Mouse (Mus musculus): Measurements from ENCODE around the gene Fam169a. TPM values are rescaled to one million over a fixed set of nuclear protein-coding genes. Genes with fewer than 3 reads are reported as not detected.
"Not testable (repeated sequence)": the region's sequence is repeated elsewhere in the genome, so short reads cannot be mapped to it uniquely, and the experiment has no call there.

Gene Fam169a
- polyA plus RNA-seq, 1 experiment: 1.4 TPM

DNA sequence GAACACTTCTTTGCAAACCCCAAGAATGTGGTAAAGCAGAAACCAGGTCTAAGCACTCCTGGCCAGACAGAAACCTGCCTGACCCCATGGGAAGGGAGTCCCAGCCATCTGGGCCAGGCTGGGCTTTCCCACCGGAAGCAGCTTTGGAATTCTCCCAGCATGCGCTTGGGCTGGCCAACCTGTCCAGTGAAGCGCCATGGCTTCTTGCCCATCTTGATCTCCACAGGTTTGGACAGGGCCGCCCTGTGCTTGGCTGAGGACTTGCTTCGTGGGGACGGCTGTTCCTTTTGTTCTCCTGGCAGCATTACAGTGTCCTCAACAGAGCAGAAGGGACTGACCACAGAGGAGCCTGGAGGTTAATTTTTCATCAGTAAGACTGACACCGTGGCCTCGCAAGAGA lies 13.2 kb upstream of the Fam169a start:
- WGBS: 68% methylated on average over 8 of the region's 8 CpGs
- Histone ChIP-seq H3K27ac (ENCODE audit: control insufficient read depth, insufficient read depth, low read depth, low read length, poor library complexity) (no peak overlapping the region), H3K4me1 (ENCODE audit: control insufficient read depth, insufficient read depth, low read length) (no peaks in the 10 kb centered on the region), H3K4me3 (replicated peaks; ENCODE audit: control insufficient read depth, low read depth, low read length) (no peak overlapping the region)
- no peak for TF ChIP-seq CTCF (IDR thresholded peaks at IDR 0.05; ENCODE audit: control insufficient read depth, insufficient read depth, low read length)
- TF ChIP-seq POLR2A (IDR thresholded peaks at IDR 0.05; ENCODE audit: borderline replicate concordance, control insufficient read depth, low read depth, low read length): no peak

DNA sequence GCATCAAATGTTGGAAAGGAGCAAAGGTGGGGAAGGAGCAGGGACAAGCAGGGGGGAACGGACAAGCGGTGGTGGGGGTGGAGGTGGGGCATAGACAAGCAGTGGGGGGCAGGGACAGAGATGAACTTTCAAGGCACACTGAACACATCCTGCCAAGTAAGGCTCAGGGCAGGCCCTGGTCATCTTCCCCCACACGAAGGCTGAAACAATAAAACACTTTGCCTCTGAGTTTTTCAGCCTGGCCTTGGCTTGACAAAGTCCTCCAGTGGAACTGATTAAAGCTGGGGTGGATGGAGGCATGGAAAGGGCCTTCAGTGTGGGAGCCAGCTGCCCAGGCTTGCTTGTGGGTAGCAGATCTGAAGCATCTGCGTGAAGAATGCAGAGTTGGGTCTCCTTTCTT lies 9.3 kb upstream of the Fam169a start:
- Histone ChIP-seq H3K4me3 (replicated peaks; ENCODE audit: control insufficient read depth, low read depth, low read length) (no peak overlapping the region), H3K27ac (ENCODE audit: control insufficient read depth, insufficient read depth, low read depth, low read length, poor library complexity) (no peak overlapping the region), H3K4me1 (ENCODE audit: control insufficient read depth, insufficient read depth, low read length) (no peaks in the 10 kb centered on the region)
- WGBS: 82% methylated on average over 4 of the region's 4 CpGs
- TF ChIP-seq POLR2A (IDR thresholded peaks at IDR 0.05; ENCODE audit: borderline replicate concordance, control insufficient read depth, low read depth, low read length) (no peak), CTCF (IDR thresholded peaks at IDR 0.05; ENCODE audit: control insufficient read depth, insufficient read depth, low read length) (no peak)

GRCm38 (mm10) chr13:97059746-97060145 lies 7.3 kb upstream of the Fam169a start:
- peaks cover 2% of the 10 kb centered on the region; the same call in 1 of the 2 replicates for H3K4me1 ChIP-seq (ENCODE audit: control insufficient read depth, insufficient read depth, low read length)
- no peak overlapping the region for H3K27ac ChIP-seq (ENCODE audit: control insufficient read depth, insufficient read depth, low read depth, low read length, poor library complexity)
- 88% methylated on average over 6 of the region's 6 CpGs for WGBS
- TF ChIP-seq CTCF (IDR thresholded peaks at IDR 0.05; ENCODE audit: control insufficient read depth, insufficient read depth, low read length): no peak
- TF ChIP-seq POLR2A (IDR thresholded peaks at IDR 0.05; ENCODE audit: borderline replicate concordance, control insufficient read depth, low read depth, low read length): no peak
- H3K4me3 ChIP-seq (replicated peaks; ENCODE audit: control insufficient read depth, low read depth, low read length): no peak overlapping the region

GRCm38 (mm10) chr13:97060331-97060730 lies 6.8 kb upstream of the Fam169a start:
- Histone ChIP-seq H3K4me3 (replicated peaks; ENCODE audit: control insufficient read depth, low read depth, low read length) (no peak overlapping the region), H3K27ac (ENCODE audit: control insufficient read depth, insufficient read depth, low read depth, low read length, poor library complexity) (no peak overlapping the region), H3K4me1 (ENCODE audit: control insufficient read depth, insufficient read depth, low read length) (peaks cover 2% of the 10 kb centered on the region; the same call in 1 of the 2 replicates)
- 84% methylated on average over 5 of the region's 8 CpGs for WGBS
- TF ChIP-seq CTCF (IDR thresholded peaks at IDR 0.05; ENCODE audit: control insufficient read depth, insufficient read depth, low read length): no peak
- no peak for TF ChIP-seq POLR2A (IDR thresholded peaks at IDR 0.05; ENCODE audit: borderline replicate concordance, control insufficient read depth, low read depth, low read length)

DNA sequence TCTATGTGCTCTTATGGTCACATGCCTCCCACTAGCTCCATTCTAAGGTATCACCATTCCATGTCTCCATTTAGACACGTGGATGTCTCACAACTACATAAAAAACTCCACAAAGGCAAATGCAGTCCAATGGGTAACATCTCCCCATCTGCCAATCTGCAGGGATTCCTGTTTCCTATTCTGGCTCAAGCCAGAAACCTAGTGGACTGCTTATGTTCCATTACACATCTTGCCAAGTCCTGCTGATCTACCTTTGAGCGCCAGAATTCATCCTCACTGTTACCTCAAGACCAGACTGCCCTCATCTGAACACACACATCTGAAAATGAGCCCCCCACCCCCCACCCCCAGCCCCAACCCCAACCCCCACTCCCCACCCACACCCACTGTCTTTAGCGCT lies 4.9 kb upstream of the Fam169a start:
- 89% methylated on average over 3 of the region's 3 CpGs for WGBS
- Histone ChIP-seq H3K4me3 (replicated peaks; ENCODE audit: control insufficient read depth, low read depth, low read length) (no peak overlapping the region), H3K27ac (ENCODE audit: control insufficient read depth, insufficient read depth, low read depth, low read length, poor library complexity) (no peak overlapping the region), H3K4me1 (ENCODE audit: control insufficient read depth, insufficient read depth, low read length) (peaks cover 2% of the 10 kb centered on the region; the same call in 1 of the 2 replicates)
- TF ChIP-seq CTCF (IDR thresholded peaks at IDR 0.05; ENCODE audit: control insufficient read depth, insufficient read depth, low read length) (no peak), POLR2A (IDR thresholded peaks at IDR 0.05; ENCODE audit: borderline replicate concordance, control insufficient read depth, low read depth, low read length) (no peak)

GRCm38 (mm10) chr13:97063431-97063830 lies 3.7 kb upstream of the Fam169a start:
- 6% methylated on average over 2 of the region's 2 CpGs for WGBS
- Histone ChIP-seq H3K4me1 (ENCODE audit: control insufficient read depth, insufficient read depth, low read length) (peaks cover 2% of the 10 kb centered on the region; the same call in 1 of the 2 replicates), H3K4me3 (replicated peaks; ENCODE audit: control insufficient read depth, low read depth, low read length) (no peak overlapping the region), H3K27ac (ENCODE audit: control insufficient read depth, insufficient read depth, low read depth, low read length, poor library complexity) (no peak overlapping the region)
- no peak for TF ChIP-seq POLR2A (IDR thresholded peaks at IDR 0.05; ENCODE audit: borderline replicate concordance, control insufficient read depth, low read depth, low read length)
- TF ChIP-seq CTCF (IDR thresholded peaks at IDR 0.05; ENCODE audit: control insufficient read depth, insufficient read depth, low read length): no peak

GRCm38 (mm10) chr13:97064413-97064812 lies 2.7 kb upstream of the Fam169a start:
- WGBS: 34% methylated on average over 3 of the region's 3 CpGs
- H3K4me1 ChIP-seq (ENCODE audit: control insufficient read depth, insufficient read depth, low read length): peaks cover 2% of the 10 kb centered on the region; the same call in 1 of the 2 replicates
- H3K27ac ChIP-seq (ENCODE audit: control insufficient read depth, insufficient read depth, low read depth, low read length, poor library complexity): no peak overlapping the region
- no peak for TF ChIP-seq CTCF (IDR thresholded peaks at IDR 0.05; ENCODE audit: control insufficient read depth, insufficient read depth, low read length)
- TF ChIP-seq POLR2A (IDR thresholded peaks at IDR 0.05; ENCODE audit: borderline replicate concordance, control insufficient read depth, low read depth, low read length): no peak
- no peak overlapping the region for H3K4me3 ChIP-seq (replicated peaks; ENCODE audit: control insufficient read depth, low read depth, low read length)

DNA sequence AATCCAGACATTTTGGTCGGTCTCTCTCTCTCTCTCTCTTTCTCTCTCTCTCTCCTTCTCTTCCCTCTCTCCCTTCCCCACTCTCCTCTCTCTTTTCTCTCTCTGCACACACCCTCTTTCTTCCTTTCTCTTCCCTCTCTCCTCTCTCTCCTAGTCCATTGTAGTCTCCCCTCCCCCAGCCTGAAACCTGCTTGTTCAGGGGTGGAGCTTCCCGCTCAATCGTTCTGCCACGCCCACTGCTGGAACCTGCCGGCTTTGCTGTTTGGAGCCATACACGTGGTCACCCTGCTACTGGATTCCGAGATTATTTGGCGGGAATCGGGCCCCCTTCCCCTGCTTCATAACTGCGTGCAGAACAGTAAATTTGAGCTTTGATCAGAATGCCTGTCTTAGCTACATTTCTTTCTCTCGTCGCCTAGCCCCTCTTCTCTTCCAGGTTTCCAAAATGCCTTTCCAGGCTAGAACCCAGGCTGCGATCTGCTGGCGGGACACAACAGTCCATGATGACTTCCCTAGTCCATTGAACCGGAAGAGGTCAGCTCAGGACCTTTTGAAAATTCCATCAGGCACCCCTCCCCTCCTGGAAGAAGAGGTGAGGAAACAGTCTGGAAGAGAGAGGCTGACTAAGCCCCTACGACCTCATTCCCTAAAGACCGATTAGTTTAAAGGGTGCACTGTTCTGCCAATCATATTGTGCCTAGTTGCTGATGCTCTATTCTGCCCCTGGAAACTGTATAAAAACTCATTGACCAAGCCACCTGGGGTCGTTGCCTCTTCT lies 2.1 kb upstream of the Fam169a start:
- H3K4me3 ChIP-seq (replicated peaks; ENCODE audit: control insufficient read depth, low read depth, low read length): not testable (repeated sequence)

GRCm38 (mm10) chr13:97067691-97068090 lies 605 bp downstream of the Fam169a start:
- Histone ChIP-seq H3K4me1 (ENCODE audit: control insufficient read depth, insufficient read depth, low read length) (peaks cover 2% of the 10 kb centered on the region; the same call in 1 of the 2 replicates), H3K27ac (ENCODE audit: control insufficient read depth, insufficient read depth, low read depth, low read length, poor library complexity) (no peak overlapping the region), H3K4me3 (replicated peaks; ENCODE audit: control insufficient read depth, low read depth, low read length) (no peak overlapping the region)
- WGBS: 82% methylated on average over 6 of the region's 6 CpGs
- TF ChIP-seq CTCF (IDR thresholded peaks at IDR 0.05; ENCODE audit: control insufficient read depth, insufficient read depth, low read length) (no peak), POLR2A (IDR thresholded peaks at IDR 0.05; ENCODE audit: borderline replicate concordance, control insufficient read depth, low read depth, low read length) (no peak)

More for the DNA sequence above, 2.1 kb upstream of the Fam169a start:
- H3K27ac ChIP-seq (ENCODE audit: control insufficient read depth, insufficient read depth, low read depth, low read length, poor library complexity); H3K4me1 ChIP-seq (ENCODE audit: control insufficient read depth, insufficient read depth, low read length): not testable (repeated sequence)
- WGBS: 78% methylated on average over 18 of the region's 18 CpGs

Measured in bone marrow, adult 2 months (tissue).